Mouse (Mus musculus) large intestine, adult 2 months (tissue): Measurements from ENCODE around the gene Mfsd13b. TPM values are rescaled to one million over a fixed set of nuclear protein-coding genes. Genes with fewer than 3 reads are reported as not detected.
"Not testable (repeated sequence)": the region's sequence is repeated elsewhere in the genome, so short reads cannot be mapped to it uniquely, and the experiment has no call there.

Experiments
- DNase-seq: peaks from one replicate; pipeline ENCODE4 v3.0.0-alpha.2; 2012; ENCODE audit warnings: low read depth, low spot score
- WGBS: fragments of 180-500 bp; shearing (Covaris S2); methylation state at CpG from one replicate; pipeline ENCODE4 v1.1.7; 2018; 5-methylcytosine and 5-hydroxymethylcytosine counted together
- polyA plus RNA-seq: library from polyadenylated mRNA; depleted of rRNA; stranded (reverse); fragments of >200 nt; gene quantifications from 2 replicates; pipeline ENCODE4 v1.2.3, GENCODE M21; 2012

The Mfsd13b gene
- polyA plus RNA-seq, 1 experiment = 0.43 TPM

GRCm38 (mm10) chr7:120980931-120981924 lies 1.1 kb upstream of the Mfsd13b start:
- 14% methylated on average over 39 of the region's 39 CpGs for WGBS
- DNase-seq = no peak

- 16% methylated on average over 7 of the region's 7 CpGs for WGBS
- no peak for DNase-seq
Measured at GRCm38 (mm10) chr7:120982968-120983367, 659 bp downstream of the Mfsd13b start.

- 78% methylated on average over 8 of the region's 8 CpGs for WGBS
- DNase-seq = no peak
Measured at GRCm38 (mm10) chr7:120991191-120991590, 8.9 kb downstream of the Mfsd13b start.

GRCm38 (mm10) chr7:120999021-120999530 lies 16.8 kb downstream of the Mfsd13b start:
- 73% methylated on average over 2 of the region's 2 CpGs for WGBS

GRCm38 (mm10) chr7:121000065-121000822 lies 17.9 kb downstream of the Mfsd13b start:
- no peak for DNase-seq
- 28% methylated on average over 3 of the region's 3 CpGs for WGBS

More at GRCm38 (mm10) chr7:120999021-120999530, 16.8 kb downstream of the Mfsd13b start:
- DNase-seq = no peak

- WGBS = 89% methylated on average over 3 of the region's 3 CpGs
- no peak for DNase-seq
Measured at GRCm38 (mm10) chr7:121001879-121002278, 19.6 kb downstream of the Mfsd13b start.

GRCm38 (mm10) chr7:121002407-121002928 lies 20.2 kb downstream of the Mfsd13b start:
- DNase-seq = no peak
- 31% methylated on average over 5 of the region's 5 CpGs for WGBS

GRCm38 (mm10) chr7:121003793-121004418 lies 21.6 kb downstream of the Mfsd13b start:
- DNase-seq = no peak

GRCm38 (mm10) chr7:121011794-121012689 lies 29.7 kb downstream of the Mfsd13b start:
- WGBS = 82% methylated on average over 10 of the region's 10 CpGs

More at GRCm38 (mm10) chr7:121003793-121004418, 21.6 kb downstream of the Mfsd13b start:
- 40% methylated on average over 4 of the region's 4 CpGs for WGBS

GRCm38 (mm10) chr7:121014486-121014885 lies 32.2 kb downstream of the Mfsd13b start:
- no peak for DNase-seq
- WGBS = 71% methylated on average over 10 of the region's 10 CpGs

More at GRCm38 (mm10) chr7:121011794-121012689, 29.7 kb downstream of the Mfsd13b start:
- DNase-seq = no peak

GRCm38 (mm10) chr7:121018778-121019177 lies 36.5 kb downstream of the Mfsd13b start:
- WGBS = 80% methylated on average over 3 of the region's 3 CpGs
- DNase-seq = no peak

GRCm38 (mm10) chr7:121020277-121020676 lies 38.0 kb downstream of the Mfsd13b start:
- no peak for DNase-seq
- WGBS = 33% methylated on average over 8 of the region's 8 CpGs

- no peak for DNase-seq
- WGBS = 41% methylated on average over 6 of the region's 6 CpGs
Measured at GRCm38 (mm10) chr7:121025221-121026008, 43.1 kb downstream of the Mfsd13b start.

GRCm38 (mm10) chr7:121026300-121026699 lies 44.0 kb downstream of the Mfsd13b start:
- 20% methylated on average over 3 of the region's 3 CpGs for WGBS
- DNase-seq = no peak

GRCm38 (mm10) chr7:121029947-121030346 lies 47.6 kb downstream of the Mfsd13b start:
- DNase-seq = not testable (repeated sequence)

- WGBS = 2% methylated on average over 43 of the region's 43 CpGs
- DNase-seq = no peak
Measured at GRCm38 (mm10) chr7:121033856-121034652, 51.7 kb downstream of the Mfsd13b start, which contains the start of gene Mettl9. Mettl9 (plus strand) TSS chr7:121034445.

- 1% methylated on average over 63 of the region's 63 CpGs for WGBS
Measured at GRCm38 (mm10) chr7:121034701-121035141, 52.4 kb downstream of the Mfsd13b start.

More at GRCm38 (mm10) chr7:121034701-121035141, 52.4 kb downstream of the Mfsd13b start:
- DNase-seq = no peak
